Mouse (Mus musculus): Measurements from ENCODE around the gene Ntm.

DNA sequence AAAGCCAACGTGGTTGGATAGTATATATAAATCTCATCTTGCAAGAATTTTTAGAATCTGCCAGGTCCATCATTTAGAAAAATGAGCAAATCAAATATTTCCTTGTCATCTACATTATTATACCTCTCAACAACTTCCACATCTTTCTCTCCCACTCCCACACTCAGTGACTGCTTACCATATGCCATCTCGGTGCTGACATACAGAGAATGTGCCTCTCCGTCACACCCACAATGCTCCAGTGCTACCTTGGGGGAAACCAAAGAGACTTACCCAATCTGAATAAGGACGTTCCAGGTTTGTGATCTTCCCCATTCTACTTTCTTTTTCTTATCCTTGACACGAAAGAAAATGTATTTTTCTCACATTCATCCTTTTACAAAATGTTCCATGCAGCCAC lies 75.0 kb downstream of the Ntm start:
- TF ChIP-seq POLR2AphosphoS5 (IDR thresholded peaks at IDR 0.05; ENCODE audit: borderline replicate concordance, low read depth, low read length), result no peak
- no peak for TF ChIP-seq MAX (IDR thresholded peaks at IDR 0.05; ENCODE audit: low read length)
- TF ChIP-seq CHD2 (IDR thresholded peaks at IDR 0.05; ENCODE audit: low read length), result no peak
- no peak for TF ChIP-seq TCF12 (IDR thresholded peaks at IDR 0.05; ENCODE audit: low read depth, low read length)
- no peak for TF ChIP-seq POLR2A (IDR thresholded peaks at IDR 0.05; ENCODE audit: control insufficient read depth in 1 of 2, insufficient read depth in 1 of 2, low read depth in 1 of 2, low read length in 2 of 2, poor library complexity in 1 of 2)
- TF ChIP-seq CTCF (IDR thresholded peaks at IDR 0.05 in 2 of 3, conservative IDR thresholded peaks at IDR 0.05 in 1 of 3; ENCODE audit: control insufficient read depth in 1 of 3, insufficient read depth in 1 of 3, low read depth in 2 of 3, low read length in 3 of 3, poor library complexity in 1 of 3, severe bottlenecking in 1 of 3), result no peak
- no peak for TF ChIP-seq ZC3H11A (IDR thresholded peaks at IDR 0.05; ENCODE audit: low read depth, low read length)
- TF ChIP-seq EP300 (IDR thresholded peaks at IDR 0.05; ENCODE audit: low read depth in 1 of 2, low read length in 2 of 2), result no peak
- no peak for TF ChIP-seq USF1 (IDR thresholded peaks at IDR 0.05; ENCODE audit: low read depth, low read length)
- TF ChIP-seq GABPA (IDR thresholded peaks at IDR 0.05; ENCODE audit: low read depth, low read length), result no peak
- no peak for TF ChIP-seq ZMIZ1 (IDR thresholded peaks at IDR 0.05; ENCODE audit: low read depth, low read length)

All from MEL (cell line).